Mouse (Mus musculus) stomach, postnatal 0 days (tissue): ENCODE measurements around the gene Tprn.

Source experiments
- CTCF ChIP-seq: IDR thresholded peaks from 2 replicates; pipeline ENCODE4 v1.5.1; 2016; ENCODE audit warnings: antibody characterized with exemption, low read depth, mild to moderate bottlenecking, moderate library complexity
- EP300 ChIP-seq: optimal IDR thresholded peaks from 2 replicates; pipeline ENCODE3; 2016; ENCODE audit warnings: antibody characterized with exemption

- no peak for TF ChIP-seq EP300
- TF ChIP-seq CTCF: no peak
Measured at GRCm38 (mm10) chr2:25241438-25241775, 21.0 kb upstream of the Tprn start.
